Mouse (Mus musculus) MEL (cell line): ENCODE measurements at regions not wholly inside any gene's neighbourhood (a gene's known extent, or its start where the extent isn't known, plus 50 kb on each side); places are given as distances from the start of the nearest gene placed in this dataset.

ENCODE experiments used
- CTCF ChIP-seq, 3 experiments: IDR thresholded peaks in 2 of 3; conservative IDR thresholded peaks in 1 of 3; 2 replicates each; pipeline ENCODE4 v1.5.1; 2011 to 2012; ENCODE audit warnings: low read length in 3 of 3, low read depth in 2 of 3, mild to moderate bottlenecking in 2 of 3, improper control_type of control experiment in 1 of 3, inconsistent platforms in 1 of 3, mixed read lengths in 1 of 3, moderate library complexity in 1 of 3; ENCODE audit not compliant: control insufficient read depth in 1 of 3, insufficient read depth in 1 of 3, poor library complexity in 1 of 3, severe bottlenecking in 1 of 3
- EP300 ChIP-seq, 2 experiments: IDR thresholded peaks; 2 replicates each; pipeline ENCODE4 v1.6.1; 2011; ENCODE audit warnings: improper control_type of control experiment in 2 of 2, low read length in 2 of 2, low read depth in 1 of 2, mild to moderate bottlenecking in 1 of 2
- POLR2AphosphoS2 ChIP-seq: IDR thresholded peaks from 2 replicates; pipeline ENCODE4 v1.6.1; 2011; ENCODE audit warnings: low read length, improper control_type of control experiment

DNA sequence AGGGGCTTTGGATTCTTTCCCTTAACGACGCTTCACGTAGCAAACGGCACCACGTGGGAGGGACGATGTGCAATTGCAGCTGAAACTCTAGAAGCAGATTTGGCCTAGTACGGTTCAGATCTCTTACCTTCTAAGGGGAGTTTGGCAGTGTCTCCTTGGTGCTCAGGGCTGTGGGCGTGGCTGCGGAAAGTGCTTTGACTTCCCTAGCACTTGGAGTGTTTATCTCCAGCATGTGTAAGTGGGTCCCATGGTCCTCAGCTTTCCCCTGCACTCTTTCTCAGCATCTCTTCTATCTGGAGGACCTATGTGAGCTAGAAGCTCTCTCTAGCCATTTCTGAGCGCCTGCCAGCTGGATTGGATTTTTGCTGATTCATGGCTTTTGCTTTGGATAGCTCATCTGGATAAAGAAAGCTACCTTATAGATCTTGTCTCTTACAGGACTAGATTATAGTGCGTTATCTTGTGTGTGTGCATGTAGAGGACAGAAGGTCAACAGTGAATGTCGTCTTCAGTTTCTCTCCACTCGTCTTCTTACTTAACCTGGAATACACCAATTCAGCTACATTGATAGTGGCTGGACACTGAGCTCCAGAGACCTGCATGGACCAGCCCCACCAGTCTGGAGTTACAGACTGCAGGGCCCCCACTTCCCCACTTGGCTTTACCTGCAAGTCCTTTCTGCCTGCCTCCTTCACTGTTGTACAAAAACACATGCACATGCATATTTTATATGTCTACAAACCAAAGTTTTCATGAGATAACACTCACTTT lies 92.8 kb upstream of the Serbp1 start:
- TF ChIP-seq POLR2AphosphoS2: no peak
- TF ChIP-seq EP300 (IDR thresholded peaks at IDR 0.05; ENCODE audit: low read depth in 1 of 2, low read length in 2 of 2): no peak
- no peak for TF ChIP-seq CTCF (IDR thresholded peaks at IDR 0.05 in 2 of 3, conservative IDR thresholded peaks at IDR 0.05 in 1 of 3; ENCODE audit: control insufficient read depth in 1 of 3, insufficient read depth in 1 of 3, low read depth in 2 of 3, low read length in 3 of 3, poor library complexity in 1 of 3, severe bottlenecking in 1 of 3)
